Mouse (Mus musculus): Measurements from ENCODE around the gene Dusp16. TPM values are rescaled to one million over a fixed set of nuclear protein-coding genes. Genes with fewer than 3 reads are reported as not detected.

Dusp16 gene
- polyA plus RNA-seq, 1 experiment from 2014 or later: 3.5 TPM

GRCm38 (mm10) chr6:134796297-134796696 lies 3.9 kb upstream of the Dusp16 start:
- 89% methylated on average over 10 of the region's 10 CpGs for WGBS
- Histone ChIP-seq H3K27ac (ENCODE audit: low read depth, low read length) (no peak overlapping the region), H3K36me3 (ENCODE audit: control insufficient read depth, insufficient read depth, low read length) (no peaks in the 10 kb centered on the region), H3K4me3 (ENCODE audit: low read depth, low read length) (no peak overlapping the region), H3K4me2 (ENCODE audit: low read depth, low read length) (no peak overlapping the region), H3K4me1 (ENCODE audit: control insufficient read depth, insufficient read depth, low read length) (no peaks in the 10 kb centered on the region), H3K9me3 (ENCODE audit: control insufficient read depth, low read length) (no peaks in the 10 kb centered on the region), H3K9ac (replicated peaks; ENCODE audit: low read depth, low read length) (no peak overlapping the region), H3K27me3 (ENCODE audit: control insufficient read depth, insufficient read depth, low read length) (peaks cover 2% of the 10 kb centered on the region)
- no peak for ATAC-seq (ENCODE audit: low read depth)

GRCm38 (mm10) chr6:134793911-134794520 lies 1.6 kb upstream of the Dusp16 start:
- peak; percentile 35; the same call in 1 of the 2 replicates for ATAC-seq (ENCODE audit: low read depth)
- WGBS: 22% methylated on average over 21 of the region's 21 CpGs
- H3K4me2 ChIP-seq (ENCODE audit: low read depth, low read length): 0 out of 2 replicates have a peak overlapping the region, but pooled peaks have one; percentile 21
- no peaks in the 10 kb centered on the region for H3K36me3 ChIP-seq (ENCODE audit: control insufficient read depth, insufficient read depth, low read length)
- no peak overlapping the region for H3K4me3 ChIP-seq (ENCODE audit: low read depth, low read length)
- H3K27me3 ChIP-seq (ENCODE audit: control insufficient read depth, insufficient read depth, low read length): peaks cover 2% of the 10 kb centered on the region
- no peak overlapping the region for H3K9ac ChIP-seq (replicated peaks; ENCODE audit: low read depth, low read length)
- H3K27ac ChIP-seq (ENCODE audit: low read depth, low read length): no peak overlapping the region
- no peaks in the 10 kb centered on the region for H3K9me3 ChIP-seq (ENCODE audit: control insufficient read depth, low read length)
- H3K4me1 ChIP-seq (ENCODE audit: control insufficient read depth, insufficient read depth, low read length): no peaks in the 10 kb centered on the region

- peak overlapping the region; percentile 50 for H3K9ac ChIP-seq (replicated peaks; ENCODE audit: low read depth, low read length)
- ATAC-seq (ENCODE audit: low read depth): peak; percentile 20; the same call in 1 of the 2 replicates
- H3K36me3 ChIP-seq (ENCODE audit: control insufficient read depth, insufficient read depth, low read length): no peaks in the 10 kb centered on the region
- peak overlapping the region; percentile 60 for H3K4me3 ChIP-seq (ENCODE audit: low read depth, low read length)
- H3K9me3 ChIP-seq (ENCODE audit: control insufficient read depth, low read length): no peaks in the 10 kb centered on the region
- H3K4me2 ChIP-seq (ENCODE audit: low read depth, low read length): peak overlapping the region; percentile 73
- peaks cover 2% of the 10 kb centered on the region for H3K27me3 ChIP-seq (ENCODE audit: control insufficient read depth, insufficient read depth, low read length)
- WGBS: 42% methylated on average over 21 of the region's 21 CpGs
- H3K4me1 ChIP-seq (ENCODE audit: control insufficient read depth, insufficient read depth, low read length): no peaks in the 10 kb centered on the region
- no peak overlapping the region for H3K27ac ChIP-seq (ENCODE audit: low read depth, low read length)
Observed at GRCm38 (mm10) chr6:134793046-134793806, 801 bp upstream of the Dusp16 start.

GRCm38 (mm10) chr6:134791251-134792118 lies 940 bp downstream of the Dusp16 start:
- Histone ChIP-seq H3K9ac (replicated peaks; ENCODE audit: low read depth, low read length) (peak overlapping the region; percentile 85), H3K27ac (ENCODE audit: low read depth, low read length) (peak overlapping the region; percentile 60; the same call in 1 of the 2 replicates), H3K9me3 (ENCODE audit: control insufficient read depth, low read length) (no peaks in the 10 kb centered on the region), H3K27me3 (ENCODE audit: control insufficient read depth, insufficient read depth, low read length) (peaks cover 2% of the 10 kb centered on the region), H3K36me3 (ENCODE audit: control insufficient read depth, insufficient read depth, low read length) (no peaks in the 10 kb centered on the region), H3K4me1 (ENCODE audit: control insufficient read depth, insufficient read depth, low read length) (no peaks in the 10 kb centered on the region), H3K4me3 (ENCODE audit: low read depth, low read length) (peak overlapping the region; percentile 60), H3K4me2 (ENCODE audit: low read depth, low read length) (peak overlapping the region; percentile 73)
- 1% methylated on average over 40 of the region's 46 CpGs for whole genome bisulfite sequencing
- no peak for ATAC-seq (ENCODE audit: low read depth)

- Histone ChIP-seq H3K27me3 (ENCODE audit: control insufficient read depth, insufficient read depth, low read length) (peaks cover 2% of the 10 kb centered on the region), H3K27ac (ENCODE audit: low read depth, low read length) (no peak overlapping the region), H3K4me2 (ENCODE audit: low read depth, low read length) (no peak overlapping the region), H3K9me3 (ENCODE audit: control insufficient read depth, low read length) (no peaks in the 10 kb centered on the region), H3K9ac (replicated peaks; ENCODE audit: low read depth, low read length) (no peak overlapping the region), H3K4me3 (ENCODE audit: low read depth, low read length) (no peak overlapping the region), H3K36me3 (ENCODE audit: control insufficient read depth, insufficient read depth, low read length) (no peaks in the 10 kb centered on the region), H3K4me1 (ENCODE audit: control insufficient read depth, insufficient read depth, low read length) (no peaks in the 10 kb centered on the region)
- WGBS: 80% methylated on average over 6 of the region's 6 CpGs
- ATAC-seq (ENCODE audit: low read depth): no peak
Observed at GRCm38 (mm10) chr6:134789100-134789499, 3.3 kb downstream of the Dusp16 start.

GRCm38 (mm10) chr6:134786426-134786825 lies 6.0 kb downstream of the Dusp16 start:
- no peaks in the 10 kb centered on the region for H3K9me3 ChIP-seq (ENCODE audit: control insufficient read depth, low read length)
- no peaks in the 10 kb centered on the region for H3K4me1 ChIP-seq (ENCODE audit: control insufficient read depth, insufficient read depth, low read length)
- no peak overlapping the region for H3K4me2 ChIP-seq (ENCODE audit: low read depth, low read length)
- no peak overlapping the region for H3K9ac ChIP-seq (replicated peaks; ENCODE audit: low read depth, low read length)
- H3K36me3 ChIP-seq (ENCODE audit: control insufficient read depth, insufficient read depth, low read length): no peaks in the 10 kb centered on the region
- WGBS: 58% methylated on average over 3 of the region's 3 CpGs
- no peaks in the 10 kb centered on the region for H3K27me3 ChIP-seq (ENCODE audit: control insufficient read depth, insufficient read depth, low read length)
- H3K27ac ChIP-seq (ENCODE audit: low read depth, low read length): no peak overlapping the region
- no peak overlapping the region for H3K4me3 ChIP-seq (ENCODE audit: low read depth, low read length)
- no peak for ATAC-seq (ENCODE audit: low read depth)

- no peaks in the 10 kb centered on the region for H3K27me3 ChIP-seq (ENCODE audit: control insufficient read depth, insufficient read depth, low read length)
- H3K4me1 ChIP-seq (ENCODE audit: control insufficient read depth, insufficient read depth, low read length): no peaks in the 10 kb centered on the region
- no peaks in the 10 kb centered on the region for H3K9me3 ChIP-seq (ENCODE audit: control insufficient read depth, low read length)
- no peak for ATAC-seq (ENCODE audit: low read depth)
- no peak overlapping the region for H3K4me2 ChIP-seq (ENCODE audit: low read depth, low read length)
- no peak overlapping the region for H3K9ac ChIP-seq (replicated peaks; ENCODE audit: low read depth, low read length)
- no peaks in the 10 kb centered on the region for H3K36me3 ChIP-seq (ENCODE audit: control insufficient read depth, insufficient read depth, low read length)
- H3K27ac ChIP-seq (ENCODE audit: low read depth, low read length): no peak overlapping the region
- H3K4me3 ChIP-seq (ENCODE audit: low read depth, low read length): no peak overlapping the region
- 88% methylated on average over 7 of the region's 7 CpGs for WGBS
Observed at GRCm38 (mm10) chr6:134782900-134783299, 9.5 kb downstream of the Dusp16 start.

GRCm38 (mm10) chr6:134781494-134781913 lies 10.9 kb downstream of the Dusp16 start:
- Histone ChIP-seq H3K27ac (ENCODE audit: low read depth, low read length) (no peak overlapping the region), H3K9me3 (ENCODE audit: control insufficient read depth, low read length) (no peaks in the 10 kb centered on the region), H3K4me2 (ENCODE audit: low read depth, low read length) (no peak overlapping the region), H3K27me3 (ENCODE audit: control insufficient read depth, insufficient read depth, low read length) (no peaks in the 10 kb centered on the region), H3K4me1 (ENCODE audit: control insufficient read depth, insufficient read depth, low read length) (no peaks in the 10 kb centered on the region), H3K9ac (replicated peaks; ENCODE audit: low read depth, low read length) (no peak overlapping the region), H3K36me3 (ENCODE audit: control insufficient read depth, insufficient read depth, low read length) (no peaks in the 10 kb centered on the region), H3K4me3 (ENCODE audit: low read depth, low read length) (no peak overlapping the region)
- no peak for ATAC-seq (ENCODE audit: low read depth)
- WGBS: 88% methylated on average over 7 of the region's 7 CpGs

All from neural tube, embryonic 14.5 days (tissue).